Mouse (Mus musculus): Measurements from ENCODE around the gene Mrpl17.

Gene Mrpl17

GRCm38 (mm10) chr7:105786506-105787284 is 24.2 kb downstream of the Mrpl17 start:
- no peak for DNase-seq

DNA sequence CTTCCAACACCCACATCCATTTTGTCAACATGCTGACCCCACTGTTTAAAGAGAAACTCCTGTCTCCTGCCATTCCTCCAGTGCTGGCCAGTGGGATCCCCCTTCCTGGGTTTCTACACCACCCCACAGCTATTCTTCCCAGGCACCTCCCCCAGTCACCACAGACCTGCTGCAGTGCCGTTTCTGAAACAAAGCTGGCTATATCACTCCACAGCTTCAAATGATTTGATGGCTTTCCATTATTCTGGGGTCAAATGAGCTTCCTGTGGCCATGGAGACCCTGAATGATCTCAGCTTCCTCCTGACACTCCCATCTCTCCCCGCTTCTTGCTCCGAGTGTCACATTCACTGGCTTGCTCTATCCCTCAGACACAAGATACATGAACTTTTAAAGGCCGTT is 26.3 kb downstream of the Mrpl17 start:
- no peak for DNase-seq

DNA sequence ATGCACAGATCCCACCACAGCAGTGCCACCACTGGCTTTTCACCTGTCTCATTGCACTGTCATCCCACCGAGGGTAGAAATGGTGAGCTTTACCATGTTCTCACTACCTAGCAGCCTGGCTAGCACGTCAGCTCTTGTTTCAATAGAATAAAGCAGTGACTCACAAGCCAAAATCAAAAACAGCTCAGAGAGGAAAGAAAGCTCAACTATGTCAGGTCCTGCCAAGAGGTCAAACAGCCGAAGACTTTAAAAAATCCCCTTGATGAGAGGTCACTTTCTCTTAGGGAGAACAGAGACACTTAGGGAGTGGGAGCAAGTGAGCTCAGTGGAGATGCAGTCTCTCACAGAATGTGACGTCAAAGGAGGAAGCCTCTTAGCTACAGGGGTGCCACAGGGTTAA is 27.0 kb downstream of the Mrpl17 start:
- DNase-seq = no peak

DNA sequence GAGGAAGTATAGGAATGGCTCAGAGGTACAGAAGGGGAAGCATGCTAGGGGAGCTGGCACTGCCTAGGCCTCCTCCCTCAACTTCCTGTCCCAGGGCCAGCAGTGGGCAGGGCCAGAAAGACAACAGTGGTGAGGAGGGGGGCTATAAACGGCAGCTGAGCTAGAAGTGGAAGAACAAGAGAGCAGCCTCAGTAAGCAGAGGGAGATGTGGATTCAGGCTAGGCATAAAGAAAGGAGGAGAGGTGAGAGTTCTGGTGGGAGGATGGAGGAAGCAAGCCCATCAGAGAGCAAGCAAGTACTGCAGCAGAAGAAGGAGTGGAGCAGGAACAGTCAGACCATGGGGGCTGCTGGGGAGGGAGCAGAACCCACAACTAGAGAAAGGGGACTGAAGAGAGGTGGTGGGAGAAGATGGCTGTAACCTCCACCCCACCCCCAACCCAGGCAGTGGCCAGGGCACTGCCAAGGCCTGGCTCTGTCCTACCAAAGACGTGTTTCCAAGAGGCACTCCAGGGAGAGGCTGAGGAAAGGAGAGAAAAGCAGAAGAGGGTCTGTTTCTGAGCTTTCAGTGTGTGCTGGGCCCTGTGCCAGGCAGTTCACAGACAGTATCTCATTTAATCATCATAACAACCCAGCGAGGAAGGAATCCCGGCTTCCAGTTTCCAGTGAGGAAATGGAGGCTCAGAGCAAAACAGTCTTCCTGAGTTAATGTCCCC is 32.2 kb downstream of the Mrpl17 start:
- DNase-seq = peak in 1 of 2 experiments; percentile 68

- peak; percentile 72 to 73 for DNase-seq
Observed at GRCm38 (mm10) chr7:105777797-105778552, 32.9 kb downstream of the Mrpl17 start.

DNA sequence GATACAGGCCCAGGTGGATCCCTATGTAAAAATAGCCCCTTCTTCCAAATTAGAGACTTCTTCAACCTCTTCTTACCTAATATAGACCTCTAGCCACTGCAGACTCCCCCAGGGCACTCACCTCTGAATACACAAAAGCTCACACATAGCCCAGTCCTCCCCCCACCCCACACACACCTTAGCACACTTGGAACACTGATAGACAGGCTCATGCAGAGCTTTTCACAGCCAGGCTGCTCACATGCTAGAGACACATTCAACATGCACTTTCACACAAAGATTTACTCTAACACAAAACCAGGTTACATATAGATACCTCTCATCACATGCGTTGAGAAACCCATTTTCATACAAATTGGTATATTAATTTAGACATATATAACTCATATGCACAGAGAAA is 33.6 kb downstream of the Mrpl17 start:
- DNase-seq = no peak

DNA sequence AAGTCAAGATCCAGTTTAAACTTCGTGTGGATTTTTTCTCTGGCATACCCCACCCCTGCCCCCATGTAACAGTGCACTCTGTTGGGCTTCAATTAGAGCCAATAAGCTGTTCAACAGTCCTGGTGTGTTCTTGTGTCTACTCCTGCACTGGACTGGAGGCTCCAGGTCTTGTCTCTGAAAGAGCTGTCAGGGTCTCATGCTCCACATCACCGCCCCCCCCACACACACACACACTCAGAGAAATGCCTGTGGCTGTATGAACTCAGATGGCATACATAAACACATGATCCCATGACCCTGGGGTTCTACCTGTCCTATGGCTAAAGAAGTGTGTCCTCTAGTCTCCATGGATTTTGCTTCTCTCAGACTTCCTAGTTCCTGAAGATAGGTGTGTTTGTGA is 34.9 kb downstream of the Mrpl17 start:
- no peak for DNase-seq

DNA sequence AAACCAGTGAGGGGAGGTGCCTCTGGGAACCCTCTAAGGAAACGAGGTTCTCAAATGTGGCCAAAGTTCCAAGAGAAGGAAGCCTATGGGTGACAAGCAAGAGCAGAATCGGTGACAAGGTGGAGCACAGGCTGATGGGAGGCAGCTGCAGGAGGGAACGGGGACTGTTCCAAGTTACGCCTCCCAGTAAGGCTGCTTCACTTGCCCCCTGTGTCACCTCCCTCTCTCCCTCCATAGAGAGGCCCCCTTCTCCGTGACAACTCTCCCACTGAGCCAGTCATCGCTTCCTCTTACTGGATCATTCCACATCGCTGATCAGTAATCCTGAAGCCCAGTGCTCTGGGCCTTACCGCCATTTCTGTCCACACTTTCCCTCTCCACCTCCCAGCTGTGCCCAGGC is 36.2 kb downstream of the Mrpl17 start:
- peak; percentile 48 to 63 for DNase-seq

- DNase-seq = peak in 1 of 2 experiments; percentile 34
Observed at GRCm38 (mm10) chr7:105773041-105773440, 37.9 kb downstream of the Mrpl17 start.

DNA sequence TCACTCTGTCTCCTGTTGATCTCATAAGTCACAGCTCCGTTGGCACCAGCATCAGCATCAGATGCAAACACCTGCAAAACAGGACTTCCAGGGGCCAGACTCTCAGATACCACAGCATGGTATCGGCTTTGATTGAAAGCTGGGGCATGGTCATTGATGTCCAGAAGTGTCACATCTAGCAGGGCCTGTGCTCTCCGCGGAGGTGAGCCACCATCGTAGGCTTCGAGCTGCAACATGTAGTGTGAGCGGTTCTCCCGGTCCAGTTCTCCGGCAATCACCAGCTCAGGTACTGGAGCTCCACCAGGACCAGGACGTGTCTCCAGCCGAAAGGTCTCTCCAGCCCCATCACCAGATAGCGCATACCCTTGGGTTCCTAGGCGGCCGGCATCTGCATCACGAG is 38.6 kb downstream of the Mrpl17 start:
- no peak for DNase-seq

DNA sequence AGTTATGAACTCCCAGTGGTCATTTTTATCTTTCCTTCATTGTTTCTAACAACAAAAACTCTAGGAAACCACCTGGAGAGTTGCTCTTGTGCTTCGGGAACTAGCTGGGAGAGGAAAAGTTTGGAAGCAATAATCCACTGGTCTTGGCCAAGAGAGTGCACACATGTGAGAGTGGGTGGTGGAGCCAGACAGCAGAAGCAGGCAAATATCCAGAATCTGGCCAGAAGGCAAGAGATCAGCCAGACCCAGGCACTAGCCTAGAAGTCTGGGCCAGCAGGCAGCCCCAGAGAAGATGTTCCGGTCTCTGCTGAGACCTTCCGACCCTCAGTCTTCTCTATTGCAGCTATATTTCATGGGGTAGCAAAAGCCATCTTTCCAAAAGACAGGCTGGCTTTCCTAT is 40.9 kb downstream of the Mrpl17 start:
- DNase-seq = no peak

DNA sequence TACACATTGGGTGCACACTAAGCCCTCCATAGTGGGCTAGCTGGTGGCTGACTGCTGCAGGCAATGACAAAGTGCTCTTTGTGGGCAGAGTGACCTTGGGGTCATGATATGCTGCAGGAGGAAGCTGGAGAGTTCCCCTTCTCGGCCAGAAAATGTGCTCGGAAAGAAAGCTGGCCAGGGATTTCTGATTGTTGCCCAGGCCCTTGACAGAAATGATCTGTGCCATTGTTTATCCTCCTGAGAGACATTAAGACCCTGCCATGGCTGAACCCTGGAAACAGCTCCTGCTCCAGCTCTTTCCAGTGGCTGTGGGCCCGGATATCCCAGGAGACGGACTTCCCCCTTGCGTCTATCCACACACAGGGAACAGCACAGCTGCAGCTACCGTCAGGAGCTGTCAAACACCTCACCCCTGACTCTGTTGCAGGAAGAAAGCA is 43.2 kb downstream of the Mrpl17 start:
- DNase-seq = peak; percentile 50 to 53

- no peak for DNase-seq
Observed at GRCm38 (mm10) chr7:105764331-105764730, 46.6 kb downstream of the Mrpl17 start.

- no peak for DNase-seq
Observed at GRCm38 (mm10) chr7:105762517-105763270, 48.2 kb downstream of the Mrpl17 start.

GRCm38 (mm10) chr7:105761813-105762484 is 49.0 kb downstream of the Mrpl17 start:
- peak in 1 of 2 experiments; percentile 38 for DNase-seq

GRCm38 (mm10) chr7:105753281-105753680 is 57.6 kb downstream of the Mrpl17 start:
- DNase-seq = no peak

All from kidney, postnatal 36 days (tissue).